Mouse (Mus musculus): ENCODE measurements at regions not wholly inside any gene's neighbourhood (a gene's known extent, or its start where the extent isn't known, plus 50 kb on each side); places are given as distances from the start of the nearest gene placed in this dataset.

DNA sequence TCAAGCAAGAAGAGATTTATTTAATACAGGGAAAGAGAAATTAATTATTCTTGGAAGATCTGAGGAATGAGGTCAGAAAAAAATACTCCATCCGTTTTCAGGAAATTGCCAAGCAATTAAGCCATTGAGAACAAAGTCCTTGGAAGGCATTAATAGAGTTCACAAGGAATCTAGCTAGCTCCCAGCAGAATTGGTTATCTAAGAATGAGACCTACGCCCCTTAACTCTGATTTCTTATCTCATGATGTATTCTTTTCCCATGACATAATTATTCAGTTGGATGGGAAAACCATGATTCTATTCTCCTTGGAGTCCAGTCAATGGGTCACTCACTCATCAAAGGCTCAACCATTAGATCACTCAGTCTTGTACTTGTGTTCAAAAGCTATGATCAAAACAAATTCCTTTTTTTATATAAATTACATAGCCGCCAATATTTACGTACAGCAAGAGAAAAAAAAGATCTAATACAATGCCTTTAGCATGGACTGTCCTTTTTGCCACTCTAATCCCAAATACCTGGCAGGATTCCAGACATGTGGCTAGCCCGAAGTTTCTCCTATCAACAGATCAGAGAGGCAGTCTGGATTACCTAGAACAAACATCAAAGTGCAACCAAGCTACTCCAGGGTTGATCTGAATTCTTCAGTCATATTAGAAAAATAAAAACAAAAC lies 213.3 kb downstream of the Galc start:
- intact Hi-C loops (cut with DNase I): no loop called here
- no peak for DNase-seq

DNA sequence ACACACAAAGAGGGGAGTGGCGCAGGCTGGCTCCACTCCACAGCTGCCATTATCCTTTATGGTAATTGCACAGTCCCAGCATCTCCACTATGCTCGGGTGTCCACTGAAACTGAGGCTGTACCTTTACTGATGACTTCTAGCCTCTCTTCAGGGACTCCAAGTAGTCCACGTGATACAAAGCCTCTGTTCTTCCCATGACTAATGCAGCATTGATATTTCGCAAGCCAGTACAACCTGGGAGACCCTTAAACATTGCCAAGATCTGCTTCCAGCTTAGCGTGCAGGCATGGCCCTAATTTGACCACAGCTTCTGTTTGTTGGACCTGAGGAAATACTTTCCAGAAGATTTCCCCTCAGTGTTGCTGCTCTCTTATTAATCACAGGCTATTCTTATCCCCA lies 215.8 kb downstream of the Galc start:
- intact Hi-C loops (cut with DNase I): no loop called here

DNA sequence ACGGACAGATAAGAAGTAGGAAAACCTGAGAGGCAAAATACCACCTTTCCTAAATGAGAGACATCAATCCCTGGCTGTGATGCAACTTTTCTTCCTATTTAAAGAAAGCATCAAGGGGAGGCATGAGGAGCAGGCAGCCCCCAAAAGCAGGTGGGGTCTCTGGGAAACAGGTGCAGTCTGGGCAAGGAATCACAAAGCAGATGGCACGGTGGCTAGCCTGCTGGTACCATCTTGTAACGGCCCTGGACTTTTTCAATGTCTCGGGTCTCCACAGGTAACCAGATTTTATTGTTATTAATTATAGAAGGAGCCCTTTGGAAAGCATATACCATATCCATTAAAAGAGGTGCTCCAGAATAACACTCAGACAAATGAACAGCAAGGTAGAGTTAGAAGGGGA lies 219.6 kb downstream of the Galc start:
- DNase-seq: no peak
- intact Hi-C loops (cut with DNase I): no loop called here

More for the DNA sequence above, 215.8 kb downstream of the Galc start:
- no peak for DNase-seq

DNA sequence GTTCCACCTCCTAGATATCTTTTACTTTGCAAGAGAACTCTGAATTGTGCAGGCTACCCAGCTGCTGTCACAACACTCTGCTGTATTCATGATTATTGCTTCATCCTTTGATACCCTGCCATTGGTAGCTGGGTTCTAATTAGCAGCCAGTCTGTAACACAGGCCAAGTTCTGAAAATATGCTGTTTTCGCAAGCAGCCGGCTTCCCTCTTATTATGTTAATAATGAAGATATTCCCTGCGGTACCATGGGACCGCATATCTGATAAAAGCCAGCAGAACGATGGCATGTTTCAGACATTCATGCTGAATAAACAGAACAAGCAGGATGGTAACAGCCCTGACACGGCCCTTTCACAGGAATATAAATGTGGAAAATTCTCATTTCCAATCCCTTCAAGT lies 235.6 kb downstream of the Galc start:
- DNase-seq: peak in 1 of 2 experiments; percentile 4
- intact Hi-C loops (cut with DNase I): no loop called here

DNA sequence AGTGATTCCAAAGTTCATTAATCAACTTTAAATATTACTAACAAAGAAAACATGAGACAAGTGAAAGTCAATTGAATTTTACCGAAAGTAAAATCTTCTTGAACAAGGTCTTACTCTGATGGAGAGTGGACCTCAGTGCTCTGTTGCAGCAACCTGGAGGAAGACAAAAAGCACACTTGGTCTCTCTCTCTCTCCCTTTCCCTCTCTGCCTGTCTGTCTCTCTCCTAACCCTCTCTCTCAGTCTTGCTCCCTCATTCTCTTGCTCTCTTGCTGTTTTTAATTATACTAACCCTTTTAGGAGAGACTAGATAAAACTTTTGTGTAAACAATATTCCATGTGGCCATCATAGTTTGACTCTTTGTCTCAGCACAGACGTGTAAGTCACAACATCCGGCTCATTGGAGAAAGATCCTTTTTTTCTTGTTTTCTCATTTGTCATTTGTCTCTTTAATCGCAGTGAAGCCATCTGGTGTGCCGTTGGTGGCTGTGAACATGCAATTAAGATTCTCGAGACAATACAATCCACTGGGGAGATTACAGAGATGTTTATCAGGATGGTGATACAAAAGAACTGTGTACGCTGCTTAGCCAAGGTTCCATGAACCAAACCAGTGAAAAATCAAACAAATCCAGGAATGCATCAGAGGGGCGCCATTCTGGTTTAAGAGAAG lies 244.5 kb downstream of the Galc start:
- intact Hi-C loops (cut with DNase I): no loop called here
- no peak for DNase-seq

DNA sequence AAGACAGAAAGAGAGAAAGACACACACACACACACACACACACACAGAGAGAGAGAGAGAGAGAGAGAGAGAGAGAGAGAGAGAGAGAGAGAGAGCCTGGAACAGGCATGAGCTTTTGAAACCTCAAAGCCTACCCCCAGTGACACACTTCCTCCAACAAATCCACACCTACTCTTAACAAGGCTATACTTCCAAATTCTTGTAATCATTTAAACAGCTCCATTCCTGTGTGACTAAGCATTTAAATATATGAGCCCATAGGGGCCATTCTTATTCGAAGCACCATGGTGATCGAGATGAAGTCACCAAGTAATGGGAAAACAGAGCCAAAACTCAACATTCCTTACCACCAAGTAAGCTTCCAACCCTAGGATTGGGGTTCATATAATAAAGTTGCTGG lies 250.1 kb downstream of the Galc start:
- intact Hi-C loops (cut with DNase I): no loop called here
- no peak for DNase-seq

DNA sequence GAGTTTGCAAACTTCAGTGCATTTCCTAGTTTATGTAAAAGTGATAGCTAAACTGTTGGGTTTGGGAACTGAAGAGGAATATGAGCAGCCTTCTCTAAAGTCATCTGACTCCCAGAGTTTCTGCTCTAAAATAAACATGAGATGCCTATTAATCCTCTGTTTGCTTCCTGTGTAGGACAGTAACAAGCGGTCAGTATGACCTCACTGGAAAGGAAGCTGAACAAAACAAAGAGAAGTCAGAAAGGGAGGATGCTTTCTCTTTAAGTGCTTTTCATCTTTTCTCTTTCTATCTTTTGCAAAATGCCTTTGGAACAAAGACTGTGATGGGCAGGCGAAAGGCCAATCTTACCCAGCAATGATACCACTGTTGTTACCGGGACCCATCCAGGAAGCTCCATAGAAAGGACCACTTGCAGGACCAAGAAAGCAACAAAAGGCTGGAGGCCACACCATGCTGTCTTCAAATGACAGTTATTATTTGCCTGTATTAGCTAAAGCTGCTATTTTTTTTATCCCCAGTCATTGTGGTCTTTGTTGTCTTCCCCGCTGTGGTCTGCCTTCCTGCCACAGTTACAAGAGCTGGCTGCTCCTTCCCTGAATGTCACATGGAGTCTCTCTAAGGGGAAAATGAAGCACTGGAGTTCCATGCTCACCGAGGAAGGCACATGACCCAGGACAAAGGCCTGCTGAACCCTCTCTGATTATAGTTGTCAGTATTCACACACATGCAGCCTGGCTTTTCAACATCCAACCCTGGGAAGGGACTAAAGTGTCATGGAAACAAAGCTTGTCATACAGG lies 253.4 kb downstream of the Galc start:
- intact Hi-C loops (cut with DNase I): no loop called here
- DNase-seq: no peak

DNA sequence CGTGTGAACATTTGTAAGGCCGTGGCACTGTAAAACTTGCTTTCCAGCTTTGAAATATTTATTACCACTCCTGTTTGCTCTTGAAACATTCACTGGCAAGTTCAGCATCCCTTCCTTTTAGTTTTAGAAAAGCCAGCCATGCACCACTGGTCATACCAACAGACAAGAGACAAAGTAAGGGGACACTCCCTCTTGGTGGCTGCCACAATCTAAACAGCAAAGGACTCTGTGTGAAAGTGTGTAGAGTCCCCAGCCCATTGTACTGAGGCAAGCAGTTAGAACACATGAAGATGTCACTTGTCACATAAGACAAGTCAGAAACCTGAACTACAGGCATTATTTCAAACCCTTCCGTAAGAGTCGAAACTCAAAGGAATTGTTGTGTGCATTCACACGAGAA lies 257.0 kb downstream of the Galc start:
- no peak for DNase-seq
- intact Hi-C loops (cut with DNase I): no loop called here

DNA sequence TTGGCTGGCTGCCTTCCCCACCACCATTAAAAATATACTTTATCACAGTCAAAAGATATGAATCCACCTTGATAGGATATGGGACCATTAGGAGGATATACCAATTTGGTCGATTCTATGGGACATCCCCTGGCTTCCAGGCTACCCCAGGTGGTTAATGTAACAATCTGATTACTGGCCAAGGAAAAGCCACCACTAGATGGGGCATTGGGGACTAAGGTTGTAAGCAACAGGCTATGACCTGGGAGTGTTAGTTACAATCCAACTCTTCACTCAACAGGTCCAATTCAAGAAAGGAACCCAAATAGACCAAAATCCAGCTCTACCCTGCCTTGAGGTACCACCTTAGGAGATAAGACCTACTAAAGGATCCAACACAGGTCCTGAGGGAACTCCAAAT lies 264.4 kb downstream of the Galc start:
- intact Hi-C loops (cut with DNase I): no loop called here
- no peak for DNase-seq

DNA sequence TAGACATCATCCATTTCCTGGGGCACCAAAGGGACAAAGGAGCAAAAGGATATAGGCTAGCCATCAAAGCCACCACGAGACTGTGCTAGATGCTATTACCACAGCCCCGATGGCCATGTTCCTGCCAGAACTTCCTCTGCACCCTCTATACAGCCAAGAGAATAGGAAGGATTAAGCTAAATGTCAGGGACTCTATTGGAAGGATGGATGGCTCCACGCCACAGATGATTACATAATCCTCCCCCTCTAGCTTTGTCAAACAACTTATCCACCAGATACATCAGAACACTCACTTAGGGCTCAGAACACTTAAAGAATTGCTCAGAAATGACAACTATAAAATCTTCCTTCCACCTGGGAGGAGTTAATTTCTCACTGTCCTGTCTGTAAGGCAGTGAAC lies 265.3 kb downstream of the Galc start:
- intact Hi-C loops (cut with DNase I): no loop called here

DNA sequence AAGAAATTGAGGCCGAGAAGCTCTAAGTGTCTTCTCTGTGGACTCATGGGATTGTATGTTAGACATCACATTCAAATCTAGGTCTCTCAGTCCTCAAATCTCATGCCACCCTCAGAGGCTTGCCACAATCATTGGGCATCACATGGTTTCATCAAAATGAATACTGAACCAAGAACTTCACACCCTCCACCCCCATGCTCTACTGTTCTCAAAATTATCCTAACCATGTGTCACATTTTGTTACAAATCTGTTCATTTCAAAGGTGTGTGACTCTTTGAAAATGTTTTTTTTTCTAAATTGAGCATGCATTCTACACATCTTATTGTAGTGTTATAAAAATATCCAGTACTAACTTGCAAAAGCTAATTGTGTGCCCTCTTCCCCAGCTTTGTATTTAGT lies 275.9 kb downstream of the Galc start:
- intact Hi-C loops (cut with DNase I): no loop called here
- no peak for DNase-seq

More for the DNA sequence above, 265.3 kb downstream of the Galc start:
- DNase-seq: no peak

DNA sequence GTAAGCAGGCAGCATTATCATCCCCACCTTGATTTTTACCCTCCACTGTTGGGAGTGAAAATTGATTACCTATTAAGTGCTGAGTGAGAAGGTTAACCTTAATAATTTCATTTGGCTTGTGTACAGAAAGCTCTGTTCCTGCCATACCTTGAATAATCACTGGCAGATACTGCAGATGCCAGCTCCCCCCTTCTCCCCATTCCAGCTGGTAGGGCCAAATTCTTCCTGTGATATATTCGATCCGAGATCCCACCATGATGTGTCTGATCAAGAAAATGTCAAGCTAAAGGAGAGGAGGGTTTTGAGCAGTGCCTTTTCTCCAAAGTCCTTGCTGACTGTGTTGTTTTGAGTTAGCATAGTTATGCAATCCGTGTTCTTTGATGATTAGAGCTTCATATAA lies 280.6 kb downstream of the Galc start:
- intact Hi-C loops (cut with DNase I): no loop called here
- no peak for DNase-seq

DNA sequence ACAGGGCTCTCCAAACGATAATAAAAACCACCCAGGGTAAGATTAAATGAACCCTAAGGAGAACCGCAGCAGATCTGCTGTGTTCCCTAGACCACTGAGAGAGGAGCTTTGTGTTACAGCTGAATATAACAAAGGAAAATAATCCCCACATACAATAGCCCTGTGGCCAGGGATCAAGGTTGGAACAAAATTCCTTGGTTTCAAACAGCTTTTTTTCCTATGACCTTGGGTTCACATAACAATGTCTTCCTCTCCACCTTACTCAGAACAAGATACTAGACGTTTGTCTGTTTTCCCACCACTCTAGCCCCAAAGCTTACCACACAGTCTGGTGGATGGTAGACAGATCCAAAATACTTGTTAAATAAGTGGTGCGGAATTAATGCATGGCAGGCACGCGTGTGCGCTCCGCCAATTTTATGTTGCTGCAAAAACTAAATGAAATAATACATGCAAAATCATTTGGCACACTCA lies 281.0 kb downstream of the Galc start:
- DNase-seq: no peak
- intact Hi-C loops (cut with DNase I): no loop called here

DNA sequence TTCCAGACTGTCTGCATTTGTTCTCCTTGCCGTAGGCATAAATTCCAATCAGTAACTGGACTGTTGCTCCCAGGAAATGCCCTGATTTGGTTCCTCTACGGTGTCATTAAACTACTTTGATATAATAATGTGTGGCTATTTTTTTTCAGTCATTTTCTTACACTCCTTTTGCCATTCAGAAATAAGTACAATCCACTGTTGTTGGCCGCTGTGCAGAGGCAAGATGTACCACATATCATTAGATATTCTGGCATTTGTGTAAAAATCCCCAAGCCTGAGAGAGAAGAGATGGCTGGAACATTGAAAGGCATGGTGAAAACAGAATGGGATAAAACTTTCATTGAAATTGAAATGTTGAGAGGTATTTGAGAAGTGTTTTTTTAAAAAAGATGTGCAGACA lies 281.6 kb downstream of the Galc start:
- intact Hi-C loops (cut with DNase I): no loop called here
- no peak for DNase-seq

DNA sequence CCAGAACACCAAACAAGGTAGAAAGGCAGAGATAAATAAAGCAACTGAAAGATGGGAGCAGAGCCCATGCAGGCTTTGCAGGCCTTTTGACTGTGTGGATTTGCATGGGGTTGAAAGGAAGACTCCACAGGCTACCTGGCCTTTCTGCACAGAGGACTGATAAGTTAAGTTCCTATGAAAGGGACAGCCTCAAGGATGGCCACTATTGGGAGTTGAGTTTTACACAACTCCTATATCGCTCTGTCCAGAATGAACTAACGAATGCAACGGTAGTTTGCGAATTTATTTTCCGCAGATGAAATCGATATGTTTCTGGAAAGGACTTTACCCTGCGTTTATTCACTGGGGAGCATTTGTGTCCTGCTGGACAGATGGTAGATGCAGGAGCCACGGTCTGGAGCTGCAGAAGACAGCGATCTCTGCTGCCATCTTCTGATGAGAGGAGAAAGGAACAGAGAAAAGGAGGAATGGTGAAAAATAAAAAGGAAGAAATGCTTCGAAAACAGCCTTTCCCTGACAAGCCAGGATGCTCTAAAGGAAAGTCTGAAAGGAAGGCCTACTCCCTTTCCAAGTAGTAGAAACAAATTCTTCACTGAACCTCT lies 285.2 kb downstream of the Galc start:
- no peak for DNase-seq
- intact Hi-C loops (cut with DNase I): no loop called here

DNA sequence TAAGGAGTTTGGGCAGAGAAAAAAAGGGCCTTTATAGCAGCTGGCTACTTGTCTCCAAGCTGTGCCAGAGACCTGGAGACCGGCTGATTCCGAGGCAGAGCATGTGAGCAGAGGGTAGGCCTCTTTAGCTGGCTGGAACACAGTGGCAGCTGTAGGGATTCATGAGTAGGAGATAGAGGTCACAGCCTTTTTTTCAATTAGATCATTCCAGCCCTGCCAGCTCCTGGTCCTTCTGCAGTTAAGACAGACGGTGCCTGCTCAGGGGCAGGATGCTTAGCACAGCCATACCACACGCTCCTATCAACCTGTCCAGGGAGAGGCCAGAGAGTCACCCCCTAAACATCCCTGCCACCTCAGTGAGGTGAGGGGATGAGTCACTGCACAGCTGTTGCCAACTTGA lies 302.1 kb downstream of the Galc start:
- intact Hi-C loops (cut with DNase I): no loop called here

DNA sequence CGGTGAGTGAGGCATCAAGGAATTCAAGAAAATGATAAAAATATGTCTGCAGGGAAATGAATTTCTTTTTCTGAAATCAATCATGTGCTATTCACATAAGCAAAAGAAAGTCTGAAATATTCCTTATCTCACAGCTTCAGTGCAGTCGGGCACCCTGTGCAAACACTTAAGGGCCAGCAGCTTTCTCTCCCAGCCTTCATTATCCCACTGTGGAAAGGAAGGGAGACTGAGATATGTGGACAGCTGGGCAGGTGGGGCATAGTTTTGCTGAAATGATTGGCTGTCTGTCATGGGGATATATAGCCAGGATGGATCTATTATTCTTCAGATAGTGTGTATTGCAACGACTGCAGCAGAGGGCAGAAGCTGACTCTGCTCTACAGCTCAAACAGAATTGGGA lies 305.9 kb downstream of the Galc start:
- intact Hi-C loops (cut with DNase I): no loop called here

More for the DNA sequence above, 302.1 kb downstream of the Galc start:
- no peak for DNase-seq

DNA sequence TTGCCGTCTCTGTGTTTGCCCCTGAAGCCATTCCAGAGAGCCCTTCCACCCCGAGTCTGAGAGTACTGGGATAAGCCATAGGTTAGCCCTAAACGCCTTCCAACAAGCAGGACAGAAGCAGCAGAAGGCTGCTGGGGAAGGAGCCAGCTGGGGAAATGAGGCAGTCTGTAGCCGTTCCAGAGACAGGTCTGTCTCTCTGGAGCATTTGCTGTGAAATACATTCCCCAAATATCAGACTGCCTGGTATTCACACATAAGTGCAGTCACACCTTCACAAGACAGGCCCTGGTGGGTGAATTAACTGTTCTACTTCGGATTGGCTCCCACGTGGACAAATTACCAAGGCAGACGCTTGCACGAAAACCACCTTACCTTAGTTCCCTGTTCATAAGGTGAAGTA lies 307.1 kb downstream of the Galc start:
- intact Hi-C loops (cut with DNase I): no loop called here
- no peak for DNase-seq

More for the DNA sequence above, 305.9 kb downstream of the Galc start:
- no peak for DNase-seq

DNA sequence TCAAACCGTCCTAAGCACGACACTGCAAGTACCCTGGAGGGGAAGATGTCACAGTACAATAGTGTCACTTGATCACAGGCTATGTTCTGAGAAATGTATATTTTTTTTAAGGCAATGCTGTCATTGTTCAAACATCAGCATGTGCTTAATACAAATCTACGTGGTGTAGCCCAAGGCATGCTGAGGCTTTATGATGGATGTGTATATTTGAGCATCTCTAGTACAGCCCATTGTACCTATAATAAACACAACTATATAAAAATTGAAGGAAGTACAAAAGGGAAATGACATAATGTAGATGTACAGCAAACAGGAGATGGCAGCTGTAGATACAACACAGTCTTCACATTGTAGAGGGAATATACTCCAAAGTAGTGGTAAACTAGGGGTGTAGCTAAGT lies 309.2 kb downstream of the Galc start:
- intact Hi-C loops (cut with DNase I): no loop called here
- no peak for DNase-seq

DNA sequence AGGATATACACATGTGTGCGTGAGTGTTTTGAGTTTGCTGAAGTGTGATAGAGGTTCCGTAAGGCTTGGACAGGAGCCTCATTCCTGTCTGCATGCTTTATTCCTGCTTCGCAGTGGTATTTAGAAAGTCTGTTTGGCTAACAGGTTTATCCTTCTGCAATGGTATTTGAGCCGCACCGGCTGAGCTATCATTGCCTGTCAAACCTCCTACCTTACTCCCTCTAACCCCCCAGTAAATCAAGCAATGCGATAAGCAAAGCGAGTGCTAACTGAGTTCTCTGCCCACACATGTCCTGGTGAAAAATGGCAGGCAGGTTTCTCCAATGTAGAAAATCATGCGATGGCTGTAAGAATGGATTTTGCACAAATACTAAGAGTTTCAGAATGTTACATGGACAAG lies 311.8 kb downstream of the Galc start:
- no peak for DNase-seq
- intact Hi-C loops (cut with DNase I): no loop called here

DNA sequence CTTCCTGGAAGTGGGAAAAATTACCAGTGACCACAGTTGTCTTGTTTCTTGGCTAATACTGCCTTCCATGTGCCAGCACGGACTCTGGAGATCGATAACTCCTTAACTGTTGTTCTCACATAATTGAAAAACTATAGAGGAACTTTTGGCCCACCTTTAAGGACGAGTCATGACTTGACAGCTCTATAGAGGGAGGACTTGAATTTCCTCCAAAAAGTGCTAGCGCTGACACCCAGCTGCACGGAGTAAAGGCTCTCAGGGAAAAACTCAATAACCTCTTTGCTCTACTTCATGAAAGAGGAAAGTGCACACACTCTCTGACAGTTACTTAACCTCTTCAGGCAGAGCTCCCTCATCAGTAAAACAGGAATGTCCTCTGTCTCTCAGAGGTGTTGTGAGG lies 320.9 kb downstream of the Galc start:
- intact Hi-C loops (cut with DNase I): no loop called here
- no peak for DNase-seq

Data from heart, postnatal 36 days (tissue).